Mouse (Mus musculus): ENCODE results near the gene Ppp2r5a.
A peak's percentile ranks its signal among the peaks of the same experiment; 100 is the strongest.

The Ppp2r5a gene

GRCm38 (mm10) chr1:191417111-191417510, 14.0 kb upstream of the Ppp2r5a start:
- no peak for DNase-seq

GRCm38 (mm10) chr1:191416611-191417010, 13.5 kb upstream of the Ppp2r5a start:
- no peak for DNase-seq

GRCm38 (mm10) chr1:191414432-191414831, 11.4 kb upstream of the Ppp2r5a start:
- no peak for DNase-seq

GRCm38 (mm10) chr1:191413691-191414415, 10.8 kb upstream of the Ppp2r5a start:
- DNase-seq = no peak

- DNase-seq = no peak
Observed at GRCm38 (mm10) chr1:191410294-191411036, 7.4 kb upstream of the Ppp2r5a start.

- DNase-seq = no peak
Observed at GRCm38 (mm10) chr1:191407246-191407645, 4.2 kb upstream of the Ppp2r5a start.

- DNase-seq = no peak
Observed at GRCm38 (mm10) chr1:191406516-191406915, 3.4 kb upstream of the Ppp2r5a start.

- DNase-seq = no peak
Observed at GRCm38 (mm10) chr1:191404721-191405329, 1.8 kb upstream of the Ppp2r5a start.

- no peak for DNase-seq
Observed at GRCm38 (mm10) chr1:191404301-191404700, 1.2 kb upstream of the Ppp2r5a start.

- DNase-seq = no peak
Observed at GRCm38 (mm10) chr1:191402506-191402905, 566 bp downstream of the Ppp2r5a start.

GRCm38 (mm10) chr1:191396897-191397849, 5.9 kb downstream of the Ppp2r5a start:
- DNase-seq = peak; percentile 100

- DNase-seq = peak in 1 of 2 experiments; percentile 53
Observed at GRCm38 (mm10) chr1:191396446-191396845, 6.6 kb downstream of the Ppp2r5a start.

- peak; percentile 70 to 73 for DNase-seq
Observed at GRCm38 (mm10) chr1:191395871-191396433, 7.1 kb downstream of the Ppp2r5a start.

- DNase-seq = no peak
Observed at GRCm38 (mm10) chr1:191395200-191395599, 7.9 kb downstream of the Ppp2r5a start.

GRCm38 (mm10) chr1:191394126-191394525, 8.9 kb downstream of the Ppp2r5a start:
- no peak for DNase-seq

GRCm38 (mm10) chr1:191393536-191393935, 9.5 kb downstream of the Ppp2r5a start:
- DNase-seq = no peak

- peak in 1 of 2 experiments; percentile 58 for DNase-seq
Observed at GRCm38 (mm10) chr1:191391311-191391710, 11.8 kb downstream of the Ppp2r5a start.

GRCm38 (mm10) chr1:191384786-191385430, 18.2 kb downstream of the Ppp2r5a start:
- no peak for DNase-seq

GRCm38 (mm10) chr1:191381955-191382736, 20.9 kb downstream of the Ppp2r5a start:
- no peak for DNase-seq

GRCm38 (mm10) chr1:191380843-191381242, 22.2 kb downstream of the Ppp2r5a start:
- DNase-seq = no peak

- DNase-seq = no peak
Observed at GRCm38 (mm10) chr1:191378080-191378479, 25.0 kb downstream of the Ppp2r5a start.
